Mouse (Mus musculus) c-Kit-positive CD71-positive TER-119-positive erythroid progenitor cells, embryonic 14.5 days (primary cell): ENCODE results near the gene Tceal5.

Source experiments
- DNase-seq: peaks from one replicate; pipeline ENCODE4 v3.0.0-alpha.2; 2013; ENCODE audit warnings: low spot score

The Tceal5 gene

DNA sequence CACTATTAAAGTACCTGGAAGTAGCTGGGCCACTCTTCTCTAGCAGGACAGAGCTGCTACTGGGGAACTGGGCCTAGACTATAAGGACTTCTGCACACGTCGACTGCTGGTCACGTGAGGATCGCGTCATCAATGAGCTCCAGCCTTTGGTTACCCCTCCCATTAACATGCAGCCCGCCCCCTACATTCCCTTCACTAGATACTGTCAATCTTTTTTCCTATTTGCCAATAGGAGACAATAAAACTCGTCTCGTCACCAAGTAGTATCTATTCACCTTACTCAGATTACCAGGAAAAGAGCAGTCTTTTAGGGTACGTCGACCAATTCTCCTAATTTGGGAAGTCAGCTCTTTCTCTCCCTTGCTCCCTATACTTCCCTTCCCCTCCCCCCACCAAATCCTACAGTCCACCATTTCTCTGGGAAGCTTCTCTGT is 31.5 kb downstream of the Tceal5 start, which contains the start of gene Tceal8:
Tceal8 (minus strand) TSS at position 225 of the 434 bp plus-strand sequence.
- DNase-seq, result peak; percentile 82

DNA sequence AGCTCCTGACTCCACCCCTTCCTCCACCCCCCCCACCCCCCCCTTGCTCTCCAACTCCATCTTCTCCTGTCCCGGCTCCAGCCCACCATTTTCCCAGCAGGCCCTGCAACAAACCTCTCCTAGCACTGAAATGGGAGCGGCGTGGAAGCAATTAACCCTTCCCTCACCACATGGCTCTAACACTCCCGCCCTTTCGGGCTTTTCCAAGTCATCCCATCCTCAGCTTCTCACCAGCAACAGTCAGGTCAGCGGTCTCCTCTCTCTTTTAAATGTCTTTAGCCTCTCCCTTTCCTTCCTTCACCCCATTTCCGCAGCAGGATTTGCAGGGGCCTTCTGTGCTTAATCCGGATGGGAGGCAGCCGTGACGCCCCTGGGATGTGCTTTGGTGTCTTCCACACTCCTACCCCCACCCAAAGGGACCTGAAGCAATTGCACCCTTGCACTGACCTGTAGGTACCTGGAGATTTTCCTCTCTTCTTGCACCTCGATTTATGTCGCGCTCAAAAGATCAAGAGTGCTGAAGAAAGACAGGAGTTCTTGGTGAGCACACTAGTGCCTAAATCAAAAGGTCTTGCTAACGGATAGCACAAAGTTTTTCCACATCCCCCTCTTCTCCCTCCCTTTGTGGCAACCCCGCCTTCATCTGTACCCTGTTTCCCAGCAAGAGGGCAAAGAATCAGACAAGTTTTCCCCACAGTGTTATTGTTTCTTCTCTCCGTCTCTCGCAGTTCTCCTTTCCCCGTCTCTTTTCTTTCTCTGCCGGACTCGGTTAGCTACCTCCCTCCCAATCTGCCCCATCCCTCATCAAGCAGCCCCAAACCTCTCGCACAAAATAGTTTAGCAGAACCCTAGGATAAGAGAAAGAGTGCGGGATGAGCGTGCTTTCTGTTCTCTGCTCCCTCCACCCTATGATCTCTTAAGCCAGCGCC is 32.2 kb downstream of the Tceal5 start:
- DNase-seq, result peak; percentile 42

DNA sequence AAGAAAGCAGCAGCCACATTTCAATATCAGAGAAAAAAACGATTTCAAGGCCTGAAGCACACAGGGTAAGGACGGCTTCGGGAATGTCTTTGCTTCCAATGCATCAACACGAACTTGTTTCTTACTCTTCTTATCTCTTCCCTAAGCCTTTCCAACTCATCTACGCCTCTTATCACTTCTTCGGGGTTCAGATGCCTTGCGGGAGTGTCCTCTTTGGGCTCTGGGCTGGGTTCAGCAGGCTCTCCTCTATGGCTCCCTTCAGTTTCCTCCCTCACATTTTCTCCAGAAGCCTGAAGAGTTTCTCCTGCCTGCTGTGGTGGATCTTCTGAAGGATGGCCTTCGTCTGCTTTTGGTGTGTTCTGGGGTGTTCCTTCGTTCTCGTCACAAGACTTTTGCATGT is 33.1 kb downstream of the Tceal5 start:
- DNase-seq, result peak; percentile 47
